Mouse (Mus musculus) forebrain, embryonic 16.5 days (tissue): ENCODE measurements around the gene Gprc5b. TPM values are rescaled to one million over a fixed set of nuclear protein-coding genes. Genes with fewer than 3 reads are reported as not detected.

Source experiments
- ATAC-seq: fragments of 200-750 bp; cut with Nextera tagmentation; 2 replicates; pipeline ENCODE4 v1.8.0; 2017; ENCODE audit warnings: mild to moderate bottlenecking, moderate library complexity
- H3K27ac ChIP-seq: fragments of 300-500 bp; sonication (generic); 2 replicates; pipeline ENCODE4 v1.5.1; 2014; ENCODE audit warnings: low read length, control low read depth
- H3K27me3 ChIP-seq: fragments of 300-500 bp; sonication (generic); replicated peaks from 2 replicates; pipeline ENCODE4 v1.6.1; 2014; ENCODE audit warnings: low read length; ENCODE audit not compliant: control insufficient read depth, insufficient read depth
- H3K36me3 ChIP-seq: fragments of 300-500 bp; sonication (generic); 2 replicates; pipeline ENCODE4 v1.6.1; 2014; ENCODE audit not compliant: control insufficient read depth, insufficient read depth
- H3K4me1 ChIP-seq: fragments of 300-500 bp; sonication (generic); replicated peaks from 2 replicates; pipeline ENCODE4 v1.6.1; 2014; ENCODE audit warnings: low read length; ENCODE audit not compliant: control insufficient read depth, insufficient read depth
- H3K4me2 ChIP-seq: fragments of 300-500 bp; sonication (generic); 2 replicates; pipeline ENCODE4 v1.6.1; 2014; ENCODE audit warnings: mild to moderate bottlenecking, low read length, control low read depth
- H3K4me3 ChIP-seq: fragments of 300-500 bp; sonication (generic); replicated peaks from 2 replicates; pipeline ENCODE4 v1.5.1; 2014; ENCODE audit warnings: mild to moderate bottlenecking, low read length, control low read depth
- H3K9ac ChIP-seq: fragments of 300-500 bp; sonication (generic); replicated peaks from 2 replicates; pipeline ENCODE4 v1.6.1; 2014; ENCODE audit warnings: low read depth, low read length, control low read depth
- H3K9me3 ChIP-seq: fragments of 300-500 bp; sonication (generic); 2 replicates; pipeline ENCODE4 v1.6.1; 2016; ENCODE audit warnings: low read length; ENCODE audit not compliant: control insufficient read depth
- WGBS: fragments of 180-500 bp; shearing (Covaris S2); extraction: QIAGEN DNeasy Blood & Tissue Kit; methylation state at CpG from one replicate; pipeline ENCODE4 v1.1.7; 2014; 5-methylcytosine and 5-hydroxymethylcytosine counted together
- polyA plus RNA-seq: library from polyadenylated mRNA; unstranded; fragments of >200 nt; fragmentation: Nextera tagmentation; extraction: Ambion mirVana; gene quantifications from 2 replicates; pipeline ENCODE4 v1.2.1, GENCODE M21; 2015

The Gprc5b gene
- polyA plus RNA-seq, 1 experiment from 2014 or later = 6.2 TPM

- ATAC-seq = no peak
- Histone ChIP-seq H3K9ac (no peak overlapping the region), H3K27me3 (no peaks in the 10 kb centered on the region), H3K36me3 (no peaks in the 10 kb centered on the region), H3K4me1 (no peaks in the 10 kb centered on the region), H3K9me3 (no peaks in the 10 kb centered on the region), H3K4me3 (no peak overlapping the region), H3K27ac (no peak overlapping the region), H3K4me2 (no peak overlapping the region)
- 45% methylated on average over 7 of the region's 7 CpGs for WGBS
These were observed 29.8 kb downstream of the Gprc5b start for GRCm38 (mm10) chr7:118965198-118965597.

GRCm38 (mm10) chr7:118964777-118965176, 30.2 kb downstream of the Gprc5b start:
- Histone ChIP-seq H3K9ac (no peak overlapping the region), H3K27me3 (no peaks in the 10 kb centered on the region), H3K4me2 (no peak overlapping the region), H3K9me3 (no peaks in the 10 kb centered on the region), H3K4me3 (no peak overlapping the region), H3K36me3 (no peaks in the 10 kb centered on the region), H3K27ac (no peak overlapping the region), H3K4me1 (no peaks in the 10 kb centered on the region)
- ATAC-seq = no peak
- 0% methylated on average over 3 of the region's 3 CpGs for WGBS

- Histone ChIP-seq H3K9me3 (no peaks in the 10 kb centered on the region), H3K4me1 (0 out of 2 replicates have a peak, but pooled peaks cover 3% of the 10 kb centered on the region), H3K4me2 (no peak overlapping the region), H3K36me3 (no peaks in the 10 kb centered on the region), H3K9ac (no peak overlapping the region), H3K4me3 (no peak overlapping the region), H3K27ac (no peak overlapping the region), H3K27me3 (no peaks in the 10 kb centered on the region)
- no peak for ATAC-seq
- WGBS = 66% methylated on average over 7 of the region's 7 CpGs
These were observed 35.8 kb downstream of the Gprc5b start for GRCm38 (mm10) chr7:118959209-118959608.

GRCm38 (mm10) chr7:118956616-118957246, 38.3 kb downstream of the Gprc5b start:
- ATAC-seq = no peak
- H3K4me3 ChIP-seq = no peak overlapping the region
- no peaks in the 10 kb centered on the region for H3K36me3 ChIP-seq
- WGBS = 82% methylated on average over 4 of the region's 4 CpGs
- H3K4me2 ChIP-seq = no peak overlapping the region
- H3K9me3 ChIP-seq = no peaks in the 10 kb centered on the region
- no peak overlapping the region for H3K9ac ChIP-seq
- no peak overlapping the region for H3K27ac ChIP-seq
- H3K4me1 ChIP-seq = peaks cover 7% of the 10 kb centered on the region; the same call in 1 of the 2 replicates
- H3K27me3 ChIP-seq = no peaks in the 10 kb centered on the region

GRCm38 (mm10) chr7:118954968-118955367, 40.0 kb downstream of the Gprc5b start:
- H3K4me2 ChIP-seq = no peak overlapping the region
- WGBS = 92% methylated on average over 1 of the region's 1 CpGs
- no peak overlapping the region for H3K4me3 ChIP-seq
- H3K27ac ChIP-seq = no peak overlapping the region
- no peaks in the 10 kb centered on the region for H3K27me3 ChIP-seq
- no peak overlapping the region for H3K9ac ChIP-seq
- no peak for ATAC-seq
- peaks cover 7% of the 10 kb centered on the region; the same call in 1 of the 2 replicates for H3K4me1 ChIP-seq
- H3K9me3 ChIP-seq = no peaks in the 10 kb centered on the region
- H3K36me3 ChIP-seq = no peaks in the 10 kb centered on the region

GRCm38 (mm10) chr7:118953626-118954282, 41.3 kb downstream of the Gprc5b start:
- no peaks in the 10 kb centered on the region for H3K9me3 ChIP-seq
- WGBS = 52% methylated on average over 11 of the region's 11 CpGs
- no peak overlapping the region for H3K4me3 ChIP-seq
- ATAC-seq = no peak
- no peak overlapping the region for H3K4me2 ChIP-seq
- no peak overlapping the region for H3K9ac ChIP-seq
- H3K27me3 ChIP-seq = no peaks in the 10 kb centered on the region
- H3K4me1 ChIP-seq = peaks cover 6% of the 10 kb centered on the region; the same call in 1 of the 2 replicates
- no peak overlapping the region for H3K27ac ChIP-seq
- H3K36me3 ChIP-seq = no peaks in the 10 kb centered on the region

- ATAC-seq = no peak
- Histone ChIP-seq H3K9ac (no peak overlapping the region), H3K4me2 (no peak overlapping the region), H3K4me3 (no peak overlapping the region), H3K4me1 (peaks cover 8% of the 10 kb centered on the region; the same call in 1 of the 2 replicates), H3K9me3 (no peaks in the 10 kb centered on the region), H3K27ac (no peak overlapping the region), H3K36me3 (no peaks in the 10 kb centered on the region), H3K27me3 (no peaks in the 10 kb centered on the region)
- WGBS = 42% methylated on average over 7 of the region's 7 CpGs
These were observed 45.3 kb downstream of the Gprc5b start for GRCm38 (mm10) chr7:118949749-118950148.

- Histone ChIP-seq H3K9ac (no peak overlapping the region), H3K36me3 (no peaks in the 10 kb centered on the region), H3K27ac (no peak overlapping the region), H3K4me3 (no peak overlapping the region), H3K27me3 (no peaks in the 10 kb centered on the region), H3K4me2 (no peak overlapping the region), H3K4me1 (peaks cover 6% of the 10 kb centered on the region; the same call in 1 of the 2 replicates), H3K9me3 (no peaks in the 10 kb centered on the region)
- peak; percentile 28; the same call in 1 of the 2 replicates for ATAC-seq
- 43% methylated on average over 2 of the region's 2 CpGs for WGBS
These were observed 46.2 kb downstream of the Gprc5b start for GRCm38 (mm10) chr7:118948677-118949282.

- no peak overlapping the region for H3K9ac ChIP-seq
These were observed 47.8 kb downstream of the Gprc5b start for GRCm38 (mm10) chr7:118947241-118947640.

More at GRCm38 (mm10) chr7:118947241-118947640, 47.8 kb downstream of the Gprc5b start:
- H3K4me3 ChIP-seq = no peak overlapping the region
- H3K27me3 ChIP-seq = no peaks in the 10 kb centered on the region
- no peaks in the 10 kb centered on the region for H3K36me3 ChIP-seq
- H3K27ac ChIP-seq = no peak overlapping the region
- H3K4me1 ChIP-seq = 0 out of 2 replicates have a peak, but pooled peaks cover 4% of the 10 kb centered on the region
- WGBS = 70% methylated on average over 3 of the region's 3 CpGs
- H3K4me2 ChIP-seq = no peak overlapping the region
- ATAC-seq = no peak
- no peaks in the 10 kb centered on the region for H3K9me3 ChIP-seq
